Mouse (Mus musculus) heart, embryonic 12.5 days (tissue): ENCODE measurements at regions not wholly inside any gene's neighbourhood (a gene's known extent, or its start where the extent isn't known, plus 50 kb on each side); places are given as distances from the start of the nearest gene placed in this dataset.

Experiments
- ATAC-seq: fragments of 200-750 bp; cut with Nextera tagmentation; 2 replicates; pipeline ENCODE4 v1.8.0; 2017; ENCODE audit warnings: moderate TSS enrichment, moderate library complexity; ENCODE audit not compliant: insufficient number of reproducible peaks, low FRiP score
- H3K27ac ChIP-seq: fragments of 300-500 bp; sonication (generic); 2 replicates; pipeline ENCODE4 v1.5.1; 2016; ENCODE audit warnings: mild to moderate bottlenecking, moderate library complexity; ENCODE audit not compliant: poor library complexity, severe bottlenecking
- H3K27me3 ChIP-seq: fragments of 300-500 bp; sonication (generic); replicated peaks from 2 replicates; pipeline ENCODE4 v1.6.1; 2016; ENCODE audit warnings: mild to moderate bottlenecking, moderate library complexity
- H3K36me3 ChIP-seq: fragments of 300-500 bp; sonication (generic); 2 replicates; pipeline ENCODE4 v1.6.1; 2016; ENCODE audit warnings: mild to moderate bottlenecking, moderate library complexity
- H3K4me1 ChIP-seq: fragments of 300-500 bp; sonication (generic); replicated peaks from 2 replicates; pipeline ENCODE4 v1.6.1; 2016; ENCODE audit warnings: mild to moderate bottlenecking
- H3K4me2 ChIP-seq: fragments of 300-500 bp; sonication (generic); 2 replicates; pipeline ENCODE4 v1.6.1; 2016; ENCODE audit warnings: mild to moderate bottlenecking, moderate library complexity
- H3K4me3 ChIP-seq: fragments of 300-500 bp; sonication (generic); 2 replicates; pipeline ENCODE4 v1.5.1; 2016; ENCODE audit warnings: mild to moderate bottlenecking
- H3K9ac ChIP-seq: fragments of 300-500 bp; sonication (generic); 2 replicates; pipeline ENCODE4 v1.6.1; 2016; ENCODE audit warnings: mild to moderate bottlenecking, moderate library complexity
- H3K9me3 ChIP-seq: fragments of 300-500 bp; sonication (generic); replicated peaks from 2 replicates; pipeline ENCODE4 v1.6.1; 2016; ENCODE audit warnings: mild to moderate bottlenecking, moderate library complexity
- whole genome bisulfite sequencing: fragments of 180-500 bp; shearing (Covaris S2); methylation state at CpG from one replicate; pipeline ENCODE4 v1.1.7; 2016; 5-methylcytosine and 5-hydroxymethylcytosine counted together

DNA sequence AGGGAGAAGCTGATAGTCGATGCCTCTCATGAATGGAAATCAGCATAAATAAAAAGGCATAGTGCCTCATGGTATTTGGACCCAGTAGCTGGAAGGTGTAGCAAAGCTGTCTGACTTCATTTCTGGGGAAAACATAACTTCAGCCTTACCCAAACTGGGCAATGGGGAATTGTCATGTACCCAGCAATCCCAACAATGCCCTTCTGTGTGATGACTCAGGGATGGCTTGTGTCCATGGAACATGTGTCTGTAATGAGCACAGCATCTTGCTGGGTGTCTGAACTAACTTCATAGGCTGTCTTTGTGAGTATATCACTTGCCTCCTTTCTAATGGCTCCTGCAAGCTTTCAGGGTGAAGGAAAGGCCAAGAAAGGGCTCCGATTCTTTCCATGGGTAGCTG, 140.3 kb downstream of the Bod1 start:
- Histone ChIP-seq H3K4me3 (no peak overlapping the region), H3K9ac (no peak overlapping the region), H3K27me3 (no peaks in the 10 kb centered on the region; the same call in 1 of the 2 replicates), H3K4me2 (no peak overlapping the region), H3K9me3 (no peaks in the 10 kb centered on the region), H3K27ac (no peak overlapping the region), H3K4me1 (peaks cover 8% of the 10 kb centered on the region; the same call in 1 of the 2 replicates), H3K36me3 (no peaks in the 10 kb centered on the region)
- 91% methylated on average over 2 of the region's 2 CpGs for WGBS
- no peak for ATAC-seq

DNA sequence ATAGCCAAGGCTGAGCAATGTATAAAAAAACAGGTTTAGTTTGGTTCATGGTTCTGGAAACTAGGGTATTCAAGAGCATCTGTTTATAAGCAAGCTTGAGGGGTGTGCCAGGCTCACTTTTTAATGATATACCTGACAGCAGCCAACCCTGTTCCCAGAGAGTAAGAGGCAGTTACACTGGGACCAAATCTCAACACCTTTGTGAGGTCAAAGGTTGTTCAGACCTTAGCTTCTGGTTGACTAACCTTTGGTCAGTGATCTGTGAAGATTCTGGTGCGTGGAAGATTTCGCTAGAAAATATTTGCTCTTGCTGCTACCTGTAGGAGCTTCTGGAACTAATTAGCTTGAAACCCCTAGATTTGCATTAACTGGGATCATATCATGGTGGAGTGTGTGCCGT, 140.8 kb downstream of the Bod1 start:
- Histone ChIP-seq H3K4me2 (no peak overlapping the region), H3K27me3 (no peaks in the 10 kb centered on the region; the same call in 1 of the 2 replicates), H3K9me3 (no peaks in the 10 kb centered on the region), H3K9ac (no peak overlapping the region), H3K4me3 (no peak overlapping the region), H3K36me3 (no peaks in the 10 kb centered on the region), H3K27ac (no peak overlapping the region), H3K4me1 (peaks cover 8% of the 10 kb centered on the region; the same call in 1 of the 2 replicates)
- ATAC-seq = no peak
- 84% methylated on average over 3 of the region's 3 CpGs for WGBS

GRCm38 (mm10) chr11:31529686-31530085, 142.0 kb downstream of the Bod1 start:
- Histone ChIP-seq H3K4me1 (peaks cover 9% of the 10 kb centered on the region; the same call in 1 of the 2 replicates), H3K36me3 (no peaks in the 10 kb centered on the region), H3K9ac (no peak overlapping the region), H3K27me3 (no peaks in the 10 kb centered on the region; the same call in 1 of the 2 replicates), H3K4me2 (no peak overlapping the region), H3K9me3 (no peaks in the 10 kb centered on the region), H3K27ac (no peak overlapping the region), H3K4me3 (no peak overlapping the region)
- no peak for ATAC-seq
- 56% methylated on average over 2 of the region's 2 CpGs for WGBS

DNA sequence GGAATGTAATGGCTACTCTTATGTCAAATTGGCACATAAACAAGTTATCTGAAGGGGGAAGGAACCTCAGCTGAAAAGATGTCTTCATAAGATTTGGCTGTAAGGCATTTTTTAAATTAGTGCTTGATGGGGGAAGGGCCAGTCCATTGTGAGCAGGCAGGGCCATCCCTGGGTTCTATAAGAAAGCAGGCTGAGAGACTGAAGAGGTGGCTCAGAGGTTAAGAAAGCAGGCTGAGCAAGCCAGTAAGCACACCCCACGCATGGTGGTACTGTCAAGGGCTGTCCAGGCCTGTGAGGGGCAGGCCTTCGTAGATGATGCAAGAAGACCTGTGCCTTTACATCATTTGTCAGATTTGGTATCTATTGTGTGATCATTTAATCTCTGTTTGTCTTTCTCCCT, 147.0 kb downstream of the Bod1 start:
- no peak overlapping the region for H3K27ac ChIP-seq
- H3K4me3 ChIP-seq = no peak overlapping the region
- 70% methylated on average over 2 of the region's 2 CpGs for WGBS
- H3K27me3 ChIP-seq = no peaks in the 10 kb centered on the region
- H3K9me3 ChIP-seq = no peaks in the 10 kb centered on the region
- H3K4me2 ChIP-seq = no peak overlapping the region
- no peak overlapping the region for H3K9ac ChIP-seq
- no peak for ATAC-seq
- H3K36me3 ChIP-seq = no peaks in the 10 kb centered on the region
- H3K4me1 ChIP-seq = peaks cover 26% of the 10 kb centered on the region

- Histone ChIP-seq H3K9me3 (no peaks in the 10 kb centered on the region), H3K4me2 (no peak overlapping the region), H3K27ac (no peak overlapping the region), H3K27me3 (no peaks in the 10 kb centered on the region), H3K36me3 (no peaks in the 10 kb centered on the region), H3K9ac (no peak overlapping the region), H3K4me3 (no peak overlapping the region), H3K4me1 (peaks cover 23% of the 10 kb centered on the region)
- ATAC-seq = no peak
- WGBS = 64% methylated on average over 2 of the region's 2 CpGs
Observed at GRCm38 (mm10) chr11:31524065-31524618, 147.5 kb downstream of the Bod1 start.

DNA sequence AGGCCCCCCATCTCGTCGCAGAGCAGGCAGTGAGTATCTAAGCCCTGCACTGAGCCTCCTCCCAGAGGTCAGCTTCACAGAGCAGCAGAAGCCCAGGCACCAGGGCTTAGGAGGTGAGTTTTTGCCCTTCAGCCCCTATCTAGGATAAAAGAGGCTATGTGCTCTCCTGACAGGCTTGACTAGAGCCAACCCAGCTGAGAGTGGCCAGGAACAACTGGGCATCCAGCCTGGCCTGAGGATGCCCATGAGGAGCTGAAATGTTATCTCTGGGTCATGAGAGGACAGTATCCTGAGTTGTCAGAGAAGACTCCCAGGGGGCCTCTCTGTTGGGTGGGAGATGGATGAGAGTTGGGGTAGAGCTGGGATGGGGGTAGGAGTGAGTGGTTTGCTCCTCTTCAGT, 149.6 kb downstream of the Bod1 start:
- Histone ChIP-seq H3K4me1 (peaks cover 23% of the 10 kb centered on the region), H3K27ac (no peak overlapping the region), H3K4me3 (no peak overlapping the region), H3K36me3 (no peaks in the 10 kb centered on the region), H3K9me3 (no peaks in the 10 kb centered on the region), H3K27me3 (no peaks in the 10 kb centered on the region), H3K4me2 (no peak overlapping the region), H3K9ac (no peak overlapping the region)
- no peak for ATAC-seq
- 67% methylated on average over 2 of the region's 2 CpGs for WGBS

DNA sequence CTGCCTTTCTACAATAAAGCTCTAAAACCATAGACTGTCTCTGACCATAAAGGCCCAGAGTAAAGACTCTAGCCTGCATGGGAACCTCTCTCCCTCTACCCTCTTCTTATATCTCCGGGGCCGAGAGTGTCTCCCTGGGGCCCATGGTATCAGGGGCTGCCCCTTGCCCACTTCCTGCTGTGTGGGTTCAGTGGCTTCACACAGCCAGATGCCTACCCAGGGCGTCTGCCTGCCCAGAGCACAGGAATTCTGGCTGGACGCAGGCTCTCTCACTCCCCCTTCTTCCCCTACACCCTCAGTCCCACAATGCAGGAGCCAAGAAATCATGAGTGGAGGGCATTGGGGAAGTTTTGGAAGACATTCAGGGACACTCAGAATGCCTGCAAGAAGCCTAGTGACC, 150.8 kb downstream of the Bod1 start:
- H3K4me3 ChIP-seq = no peak overlapping the region
- ATAC-seq = no peak
- H3K4me2 ChIP-seq = no peak overlapping the region
- WGBS = 57% methylated on average over 4 of the region's 4 CpGs
- peaks cover 23% of the 10 kb centered on the region for H3K4me1 ChIP-seq
- H3K27me3 ChIP-seq = no peaks in the 10 kb centered on the region
- H3K9me3 ChIP-seq = no peaks in the 10 kb centered on the region
- H3K36me3 ChIP-seq = no peaks in the 10 kb centered on the region
- H3K27ac ChIP-seq = no peak overlapping the region
- no peak overlapping the region for H3K9ac ChIP-seq

DNA sequence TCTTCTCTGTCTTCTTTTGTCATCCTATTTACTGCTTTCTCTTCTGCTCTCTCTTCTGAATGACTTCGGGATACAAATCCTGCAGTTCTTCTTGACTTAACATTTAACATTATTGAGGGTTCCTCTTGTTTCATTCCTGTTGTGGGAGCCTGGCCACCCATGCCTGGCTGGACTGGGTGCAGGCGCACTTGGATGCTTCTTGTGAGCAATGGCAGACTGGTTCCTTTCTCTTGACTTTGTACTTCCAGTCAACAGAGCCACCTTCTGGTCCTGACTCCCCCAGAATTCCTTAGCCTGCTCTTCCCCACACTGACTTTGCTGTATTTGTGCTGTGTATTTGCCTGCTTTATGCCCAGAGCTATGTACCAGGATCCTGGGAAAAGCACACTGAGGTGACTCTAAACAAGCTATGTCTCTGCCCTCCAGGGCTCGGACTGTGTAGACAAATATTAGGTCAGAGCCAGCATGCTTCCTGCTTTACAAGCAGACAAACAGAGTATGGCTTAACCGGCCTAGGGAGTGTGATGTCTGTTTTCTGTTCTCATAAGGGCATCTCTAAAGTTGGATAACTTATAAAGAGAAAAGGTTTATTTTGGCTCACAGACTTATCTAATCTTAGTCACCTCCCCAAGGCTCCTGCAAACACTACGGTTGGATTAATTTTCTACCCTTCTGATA, 133.5 kb upstream of the Stc2 start:
- 52% methylated on average over 5 of the region's 5 CpGs for WGBS
- Histone ChIP-seq H3K9ac (no peak overlapping the region), H3K4me1 (peaks cover 2% of the 10 kb centered on the region; the same call in 1 of the 2 replicates), H3K27me3 (no peaks in the 10 kb centered on the region), H3K4me3 (no peak overlapping the region), H3K36me3 (no peaks in the 10 kb centered on the region), H3K9me3 (peaks cover 3% of the 10 kb centered on the region; the same call in 1 of the 2 replicates), H3K4me2 (no peak overlapping the region), H3K27ac (no peak overlapping the region)
- no peak for ATAC-seq

GRCm38 (mm10) chr11:31485429-31485828, 115.6 kb upstream of the Stc2 start:
- Histone ChIP-seq H3K4me1 (no peaks in the 10 kb centered on the region), H3K4me3 (no peak overlapping the region), H3K27me3 (no peaks in the 10 kb centered on the region), H3K9me3 (no peaks in the 10 kb centered on the region), H3K36me3 (no peaks in the 10 kb centered on the region), H3K27ac (no peak overlapping the region), H3K9ac (no peak overlapping the region), H3K4me2 (no peak overlapping the region)
- ATAC-seq = no peak
- WGBS = 36% methylated on average over 4 of the region's 4 CpGs

DNA sequence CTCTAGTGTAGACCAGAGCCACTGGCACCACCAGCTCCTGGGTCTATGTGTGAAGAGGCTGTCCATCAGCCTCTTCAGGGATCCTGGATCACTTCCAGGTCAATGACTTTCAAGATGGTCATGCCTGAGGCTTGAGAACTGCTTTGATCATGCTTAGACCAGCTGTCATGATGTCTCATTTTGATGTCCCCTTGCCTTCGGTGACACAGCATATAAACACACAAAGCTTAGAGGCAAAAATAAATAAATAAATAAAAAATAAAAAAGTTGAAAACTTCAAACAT, 111.1 kb upstream of the Stc2 start:
- Histone ChIP-seq H3K4me2 (no peak overlapping the region), H3K36me3 (no peaks in the 10 kb centered on the region), H3K9me3 (no peaks in the 10 kb centered on the region), H3K4me3 (no peak overlapping the region), H3K4me1 (no peaks in the 10 kb centered on the region), H3K27ac (no peak overlapping the region), H3K9ac (no peak overlapping the region), H3K27me3 (no peaks in the 10 kb centered on the region)
- 83% methylated on average over 1 of the region's 1 CpGs for WGBS
- ATAC-seq = no peak

DNA sequence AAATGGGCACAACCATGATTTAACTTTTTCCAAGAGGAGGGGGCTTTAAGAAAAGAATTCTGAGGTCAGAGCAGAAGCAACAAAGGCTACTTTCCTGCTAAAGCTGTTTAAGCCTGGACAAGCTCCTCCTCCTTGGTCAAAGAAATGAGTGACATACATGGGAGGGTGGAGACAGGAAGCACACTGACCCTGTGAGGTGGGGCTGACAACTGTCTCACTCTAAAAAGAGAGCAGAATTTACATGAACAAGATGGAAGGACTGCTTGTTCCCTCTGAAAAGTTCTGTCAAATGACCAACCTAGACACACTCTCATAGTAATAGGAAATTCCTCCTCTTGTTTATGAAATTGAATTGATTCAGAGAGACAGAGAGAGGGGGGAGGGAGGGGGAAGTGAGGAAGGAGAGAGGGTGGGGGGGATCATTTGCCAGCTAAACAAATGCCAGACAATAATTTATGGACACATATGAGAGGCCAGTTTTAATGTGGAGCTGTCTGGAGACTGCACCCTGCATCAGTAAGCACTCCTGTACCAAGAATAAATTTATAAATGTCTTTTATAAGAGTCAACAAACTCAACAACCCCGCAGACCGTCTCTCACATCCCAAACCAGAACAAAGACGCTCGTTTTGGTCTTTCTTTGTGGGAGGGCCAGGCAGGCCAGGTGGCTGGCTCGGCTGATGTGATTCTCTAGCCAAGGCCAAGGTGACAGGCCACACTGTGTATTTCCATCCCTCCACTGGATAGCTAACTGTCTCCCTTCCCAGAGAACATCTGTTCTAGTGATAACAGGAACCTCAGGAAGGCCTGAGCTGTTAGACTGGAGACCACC, 110.6 kb upstream of the Stc2 start:
- Histone ChIP-seq H3K36me3 (no peaks in the 10 kb centered on the region), H3K4me1 (no peaks in the 10 kb centered on the region), H3K4me2 (no peak overlapping the region), H3K4me3 (no peak overlapping the region), H3K27ac (no peak overlapping the region), H3K9ac (no peak overlapping the region), H3K27me3 (no peaks in the 10 kb centered on the region), H3K9me3 (no peaks in the 10 kb centered on the region)
- no peak for ATAC-seq
- 72% methylated on average over 5 of the region's 5 CpGs for WGBS
